8 mouse cellular contexts compared by ENCODE assay signal in the genomic region with DNA sequence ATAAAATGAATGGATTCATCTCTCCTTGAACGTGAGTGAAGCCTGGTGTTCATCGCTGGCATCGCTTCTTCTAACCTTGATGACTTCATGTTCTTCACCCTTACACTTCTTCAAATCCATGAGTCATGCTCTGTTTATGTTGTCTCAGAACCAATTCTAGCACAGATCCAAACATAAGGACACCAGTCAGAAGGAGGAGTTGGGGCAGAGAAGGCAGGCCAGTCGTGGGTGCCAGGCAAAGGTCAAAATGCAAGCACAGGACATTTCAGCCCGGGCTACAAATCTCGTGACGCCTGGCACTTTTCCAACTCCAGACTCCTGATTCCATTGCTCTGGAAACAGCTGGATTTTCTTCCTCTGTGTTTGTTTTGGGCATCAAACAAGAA. TPM values are rescaled to one million over a fixed set of nuclear protein-coding genes. Genes with fewer than 3 reads are reported as not detected.
A peak's percentile ranks its signal among the peaks of the same experiment; 100 is the strongest.
DNase-seq lines count a peak whose midpoint lies in the region; ATAC-seq and TF ChIP-seq lines count a peak whose summit lies in the region.

No protein-coding gene starts in this region.

- no peak overlapping the region for H3K27ac ChIP-seq in CH12.LX (ENCODE audit: insufficient read depth, low read depth)
- peak overlapping the region; percentile 37 for H3K27ac ChIP-seq in forebrain, embryonic 13.5 days
- peak overlapping the region; percentile 89 for H3K27ac ChIP-seq in neural tube, embryonic 13.5 days (replicated peaks)

- H3K79me2 ChIP-seq in CH12.LX (replicated peaks; ENCODE audit: control insufficient read depth, extremely low read depth, insufficient read depth, poor library complexity, severe bottlenecking) = peaks cover 27% of the 10 kb centered on the region

- peak overlapping the region in 2 of 3 experiments; percentile 90 to 92 for H3K4me3 ChIP-seq in CH12.LX (replicated peaks in 1 of 3; ENCODE audit: low read depth in 2 of 3, low read length in 2 of 3, poor library complexity in 1 of 3)
- H3K4me3 ChIP-seq in forebrain, embryonic 13.5 days = peak overlapping the region; percentile 90
- peak overlapping the region; percentile 76 for H3K4me3 ChIP-seq in neural tube, embryonic 13.5 days

- intact Hi-C loops in heart, postnatal 10 days (cut with DNase I) = loop anchor here (5.0 kb wide), 1 partner anchor 685 kb away; no protein-coding TSS in a partner anchor

- no peaks in the 10 kb centered on the region for H3K9me3 ChIP-seq in CH12.LX (replicated peaks; ENCODE audit: low read length)
- no peaks in the 10 kb centered on the region for H3K9me3 ChIP-seq in forebrain, embryonic 13.5 days (replicated peaks)
- H3K9me3 ChIP-seq in neural tube, embryonic 13.5 days = no peaks in the 10 kb centered on the region

- peak overlapping the region; percentile 72 for H3K4me2 ChIP-seq in CH12.LX (ENCODE audit: insufficient read depth, low read depth, poor library complexity, severe bottlenecking)
- peak overlapping the region; percentile 75 for H3K4me2 ChIP-seq in forebrain, embryonic 13.5 days
- H3K4me2 ChIP-seq in neural tube, embryonic 13.5 days = peak overlapping the region; percentile 63

- TF ChIP-seq EP300 in CH12.LX (IDR thresholded peaks at IDR 0.05; ENCODE audit: low read length) = no peak

- peak; percentile 33 for ATAC-seq in forebrain, embryonic 13.5 days
- peak; percentile 40; the same call in 1 of the 2 replicates for ATAC-seq in neural tube, embryonic 13.5 days (ENCODE audit: low read depth)

- no peak for DNase-seq in CH12.LX (ENCODE audit: extremely low read depth)
- DNase-seq in brain, adult 2 months (ENCODE audit: low read depth, low spot score) = peak; percentile 77
- peak; percentile 84 to 88 for DNase-seq in heart, postnatal 10 days
- DNase-seq in kidney, postnatal 36 days = peak; percentile 97 to 98
- DNase-seq in lung, adult 18-20 months = peak; percentile 77 to 84
- no peak for DNase-seq in B cell, adult 2 months

- peak in 1 of 2 experiments; percentile 5; a peak in 1 of 4 replicates for TF ChIP-seq CTCF in CH12.LX (conservative IDR thresholded peaks at IDR 0.05 in 1 of 2, IDR thresholded peaks at IDR 0.05 in 1 of 2; ENCODE audit: low read depth in 2 of 2, low read length in 2 of 2)

- peaks cover 8 to 24% of the 10 kb centered on the region in 2 experiments for H3K36me3 ChIP-seq in CH12.LX (replicated peaks in 1 of 2; ENCODE audit: control insufficient read depth in 1 of 2, insufficient read depth in 1 of 2, low read length in 1 of 2)
- peaks cover 5% of the 10 kb centered on the region; the same call in 1 of the 2 replicates for H3K36me3 ChIP-seq in forebrain, embryonic 13.5 days (ENCODE audit: poor library complexity, severe bottlenecking)
- H3K36me3 ChIP-seq in neural tube, embryonic 13.5 days = peaks cover 4% of the 10 kb centered on the region

- no peak for TF ChIP-seq POLR2A in CH12.LX (IDR thresholded peaks at IDR 0.05; ENCODE audit: low read depth, low read length)

- in situ Hi-C loops in CH12.LX (cut with MboI; ENCODE audit: low pct_ligation_motif_present, low pct_unique_long_range_greater_than_20kb, low sequenced_read_pairs) = loop anchor here (25.0 kb wide), 1 partner anchor 270 kb away; no protein-coding TSS in a partner anchor

- peak overlapping the region; percentile 96 for H3K9ac ChIP-seq in CH12.LX (ENCODE audit: insufficient read depth, low read depth)
- peak overlapping the region; percentile 83; the same call in 1 of the 2 replicates for H3K9ac ChIP-seq in forebrain, embryonic 13.5 days
- peak overlapping the region; percentile 91 for H3K9ac ChIP-seq in neural tube, embryonic 13.5 days

- no peak; the same call in none of the 2 replicates for TF ChIP-seq RAD21 in CH12.LX (IDR thresholded peaks at IDR 0.05; ENCODE audit: low read depth, low read length)

- dilution Hi-C loops in CH12.LX (cut with MboI; ENCODE audit: extremely low pct_ligation_motif_present, extremely low pct_unique_long_range_greater_than_20kb, low sequenced_read_pairs) = no loop called here

- H3K27me3 ChIP-seq in CH12.LX (replicated peaks) = no peaks in the 10 kb centered on the region
- H3K27me3 ChIP-seq in forebrain, embryonic 13.5 days = no peaks in the 10 kb centered on the region
- H3K27me3 ChIP-seq in neural tube, embryonic 13.5 days = no peaks in the 10 kb centered on the region

- peaks cover 7 to 37% of the 10 kb centered on the region in 2 experiments for H3K4me1 ChIP-seq in CH12.LX (ENCODE audit: control insufficient read depth in 1 of 2, insufficient read depth in 2 of 2)
- H3K4me1 ChIP-seq in forebrain, embryonic 13.5 days = peaks cover 21% of the 10 kb centered on the region
- peaks cover 36% of the 10 kb centered on the region for H3K4me1 ChIP-seq in neural tube, embryonic 13.5 days (replicated peaks)

- WGBS in forebrain, embryonic 13.5 days = 35% methylated on average over 7 of the region's 7 CpGs
- 36% methylated on average over 7 of the region's 7 CpGs for WGBS in neural tube, embryonic 13.5 days

TF ChIP-seq in CH12.LX, 34 proteins besides CTCF, POLR2A, EP300 and RAD21:
- TF ChIP-seq MYC (IDR thresholded peaks at IDR 0.05; ENCODE audit: low read depth, low read length) (no peak), ZNF384 (IDR thresholded peaks at IDR 0.05; ENCODE audit: low read depth, low read length) (no peak), BHLHE40 (IDR thresholded peaks at IDR 0.05; ENCODE audit: low read depth, low read length) (no peak), GABPA (IDR thresholded peaks at IDR 0.05; ENCODE audit: insufficient replicate concordance, low read depth, low read length) (no peak), IRF4 (IDR thresholded peaks at IDR 0.05; ENCODE audit: low read depth, low read length) (no peak), TCF12 (IDR thresholded peaks at IDR 0.05; ENCODE audit: low read depth, low read length) (no peak), ZC3H11A (IDR thresholded peaks at IDR 0.05; ENCODE audit: low read depth, low read length) (no peak), UBTF (IDR thresholded peaks at IDR 0.05; ENCODE audit: low read depth, low read length) (no peak), MEF2A (IDR thresholded peaks at IDR 0.05; ENCODE audit: borderline replicate concordance, low read depth, low read length) (no peak), JUN (IDR thresholded peaks at IDR 0.05; ENCODE audit: insufficient read depth, low read depth, low read length) (no peak), ETS1 (conservative IDR thresholded peaks at IDR 0.05; ENCODE audit: low read depth, low read length) (no peak), NRF1 (IDR thresholded peaks at IDR 0.05; ENCODE audit: low read depth, low read length) (no peak), MAFK (IDR thresholded peaks at IDR 0.05; ENCODE audit: insufficient replicate concordance, low read length) (no peak), SMC3 (IDR thresholded peaks at IDR 0.05; ENCODE audit: low read depth, low read length) (no peak), KAT2A (IDR thresholded peaks at IDR 0.05; ENCODE audit: insufficient replicate concordance, low read length) (no peak), HCFC1 (IDR thresholded peaks at IDR 0.05; ENCODE audit: low read depth, low read length) (no peak), ELF1 (IDR thresholded peaks at IDR 0.05; ENCODE audit: low read depth, low read length) (no peak), NELFE (IDR thresholded peaks at IDR 0.05; ENCODE audit: low read depth, low read length) (no peak), POLR2AphosphoS2 (IDR thresholded peaks at IDR 0.05; ENCODE audit: low read depth, low read length) (no peak)

RNA-seq across cellular contexts. Expression of a gene that starts 0.4 kb away (rescaled TPM):
- total RNA-seq in CH12.LX (2012; rRNA removed) (43.9 and 46.3 TPM in 2 replicates), CH12.LX (2014; rRNA removed) (75.2 and 80.8 TPM in 2 replicates)
- 96.2 and 102 TPM in 2 replicates for polyA plus RNA-seq in CH12.LX (2012; ENCODE audit: insufficient read length, low read depth)
- polyA plus RNA-seq in forebrain, embryonic 13.5 days (2015; fragmentation: Nextera tagmentation; extraction: Ambion mirVana) = 125 and 126 TPM in 2 replicates
- 10 to 100 TPM; 62.1 to 72.6 TPM for total RNA-seq in heart, postnatal 10 days (2021)
- 173 and 185 TPM in 2 replicates for polyA plus RNA-seq in neural tube, embryonic 13.5 days (2015; fragmentation: Nextera tagmentation; extraction: Ambion mirVana)

RNA-seq across cellular contexts. Expression of a gene that starts 20.2 kb away (rescaled TPM):
- total RNA-seq in CH12.LX (2012; rRNA removed) (not detected in 2 replicates), CH12.LX (2014; rRNA removed) (not detected in 2 replicates)
- not detected in 2 replicates for polyA plus RNA-seq in CH12.LX (2012; ENCODE audit: insufficient read length, low read depth)
- polyA plus RNA-seq in forebrain, embryonic 13.5 days (2015; fragmentation: Nextera tagmentation; extraction: Ambion mirVana) = not detected in 2 replicates
- total RNA-seq in heart, postnatal 10 days (2021) = not detected
- 0.11 and 0.37 TPM in 2 replicates for polyA plus RNA-seq in neural tube, embryonic 13.5 days (2015; fragmentation: Nextera tagmentation; extraction: Ambion mirVana)

RNA-seq across cellular contexts. Expression of a gene that starts 25.6 kb away (rescaled TPM):
- not detected in 2 replicates for total RNA-seq in CH12.LX (2012; rRNA removed)
- total RNA-seq in CH12.LX (2014; rRNA removed) = not detected in 2 replicates
- polyA plus RNA-seq in CH12.LX (2012; ENCODE audit: insufficient read length, low read depth) = not detected in 2 replicates
- not detected in 2 replicates for polyA plus RNA-seq in forebrain, embryonic 13.5 days (2015; fragmentation: Nextera tagmentation; extraction: Ambion mirVana)
- under 1 TPM; 0.07 to 0.17 TPM for total RNA-seq in heart, postnatal 10 days (2021)
- 0.06 TPM in 1 of 2 replicates, not detected in the other for polyA plus RNA-seq in neural tube, embryonic 13.5 days (2015; fragmentation: Nextera tagmentation; extraction: Ambion mirVana)

RNA-seq across cellular contexts. Expression of a gene that starts 45.2 kb away (rescaled TPM):
- total RNA-seq in CH12.LX (2012; rRNA removed) (not detected in 2 replicates), CH12.LX (2014; rRNA removed) (not detected in 2 replicates)
- not detected in 2 replicates for polyA plus RNA-seq in CH12.LX (2012; ENCODE audit: insufficient read length, low read depth)
- polyA plus RNA-seq in forebrain, embryonic 13.5 days (2015; fragmentation: Nextera tagmentation; extraction: Ambion mirVana) = not detected in 2 replicates
- total RNA-seq in heart, postnatal 10 days (2021) = not detected
- not detected in 2 replicates for polyA plus RNA-seq in neural tube, embryonic 13.5 days (2015; fragmentation: Nextera tagmentation; extraction: Ambion mirVana)

RNA-seq across cellular contexts. Expression of a gene that starts 59.0 kb away (rescaled TPM):
- total RNA-seq in CH12.LX (2012; rRNA removed) (not detected in 2 replicates), CH12.LX (2014; rRNA removed) (0.49 TPM in 1 of 2 replicates, not detected in the other)
- polyA plus RNA-seq in CH12.LX (2012; ENCODE audit: insufficient read length, low read depth) = not detected in 2 replicates
- not detected in 2 replicates for polyA plus RNA-seq in forebrain, embryonic 13.5 days (2015; fragmentation: Nextera tagmentation; extraction: Ambion mirVana)
- total RNA-seq in heart, postnatal 10 days (2021) = not detected
- not detected in 2 replicates for polyA plus RNA-seq in neural tube, embryonic 13.5 days (2015; fragmentation: Nextera tagmentation; extraction: Ambion mirVana)

Comparison
In these comparisons a context has a peak if more than half of its experiments do, and no peak if none do; other contexts are left out.
1. DNase-seq: peak in brain, adult 2 months (single experiment), heart, postnatal 10 days (2 of 2), kidney, postnatal 36 days (2 of 2) and lung, adult 18-20 months (2 of 2); none in CH12.LX (single experiment) and B cell, adult 2 months (0 of 2).
2. Peak in every context shown above with its lines, with median percentiles within 50 percentile points of each other: H3K4me2 ChIP-seq, H3K4me3 ChIP-seq and H3K9ac ChIP-seq.